In the genomic region with DNA sequence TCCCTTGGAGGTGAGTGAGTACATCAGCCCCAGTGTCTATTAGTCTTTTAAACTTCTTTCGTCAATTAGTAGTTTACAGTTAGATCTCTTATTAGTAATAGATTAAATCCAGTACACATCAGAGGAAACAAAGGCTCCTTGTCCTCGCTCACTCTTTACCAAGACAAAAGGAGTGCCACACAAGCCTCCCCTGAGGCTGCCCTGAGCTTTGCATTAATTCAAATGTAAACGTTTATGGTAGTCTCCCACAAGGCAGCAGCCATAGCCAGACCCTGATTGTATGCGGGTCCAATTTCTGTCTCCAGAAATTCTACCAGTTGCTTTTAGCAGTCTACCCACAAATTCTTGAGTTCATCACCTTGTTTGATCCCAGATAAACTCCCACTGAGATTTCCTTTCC, we compare ENCODE assay signal across 26 mouse cellular contexts.
"Had no signal": no experiment of that assay in that cellular context is flagged by ENCODE, and none has a peak within 500 bp of the region (broad histone marks: within the 10 kb centered on the region; RNA-seq: fewer than 3 reads in every experiment).

No protein-coding gene starts in this region.

- H3K4me3 ChIP-seq: gastrocnemius, adult 2 months; heart, embryonic 10.5 days; heart, embryonic 12.5 days; hindbrain, embryonic 10.5 days; hindbrain, embryonic 12.5 days; kidney, embryonic 15.5 days; limb, embryonic 13.5 days; limb, embryonic 15.5 days; liver, embryonic 12.5 days had no signal

- H3K4me2 ChIP-seq: heart, embryonic 12.5 days; hindbrain, embryonic 12.5 days; hindbrain, embryonic 14.5 days; kidney, embryonic 15.5 days; limb, embryonic 13.5 days; limb, embryonic 15.5 days; liver, embryonic 12.5 days had no signal

- DNase-seq: gastrocnemius, adult 2 months; gastrocnemius, postnatal 10 days; gastrocnemius, postnatal 25 days; heart, postnatal 10 days; heart, postnatal 4 days; kidney, adult 11 months; kidney, adult 2 months; kidney, adult 9 months; kidney, postnatal 14 days; kidney, postnatal 36 days; layer of hippocampus, adult 9-11 months; layer of hippocampus, postnatal 36 days; left cerebral cortex, postnatal 4 days had no signal

- H3K9ac ChIP-seq: heart, embryonic 12.5 days; hindbrain, embryonic 12.5 days; hindbrain, embryonic 14.5 days; kidney, embryonic 15.5 days; limb, embryonic 13.5 days; limb, embryonic 15.5 days; liver, embryonic 12.5 days; liver, embryonic 14.5 days had no signal

- H3K27me3 ChIP-seq: hindbrain, embryonic 12.5 days; kidney, embryonic 15.5 days; limb, embryonic 13.5 days; limb, embryonic 15.5 days; liver, embryonic 12.5 days had no signal

- ATAC-seq: hindbrain, embryonic 16.5 days; intestine, embryonic 16.5 days; liver, embryonic 12.5 days had no signal

- H3K27ac ChIP-seq: gastrocnemius, adult 2 months; heart, embryonic 10.5 days; hindbrain, embryonic 10.5 days; hindbrain, embryonic 12.5 days; hindbrain, embryonic 14.5 days; kidney, embryonic 15.5 days; kidney, postnatal 0 days; limb, embryonic 13.5 days; limb, embryonic 15.5 days; liver, embryonic 12.5 days; liver, embryonic 14.5 days had no signal

- H3K4me1 ChIP-seq: heart, embryonic 10.5 days; heart, embryonic 12.5 days; hindbrain, embryonic 10.5 days; hindbrain, embryonic 12.5 days; kidney, embryonic 15.5 days; limb, embryonic 13.5 days; limb, embryonic 15.5 days; liver, embryonic 12.5 days had no signal

- H3K9me3 ChIP-seq: heart, embryonic 10.5 days; hindbrain, embryonic 12.5 days; limb, embryonic 15.5 days; liver, embryonic 12.5 days had no signal

- H3K36me3 ChIP-seq: heart, embryonic 10.5 days; heart, embryonic 12.5 days; hindbrain, embryonic 10.5 days; hindbrain, embryonic 12.5 days; kidney, embryonic 15.5 days; limb, embryonic 13.5 days; limb, embryonic 15.5 days; liver, embryonic 12.5 days had no signal
